Mouse (Mus musculus): Measurements from ENCODE around the gene Gemin5. TPM values are rescaled to one million over a fixed set of nuclear protein-coding genes. Genes with fewer than 3 reads are reported as not detected.
"Not testable (repeated sequence)": the region's sequence is repeated elsewhere in the genome, so short reads cannot be mapped to it uniquely, and the experiment has no call there.

The Gemin5 gene
- polyA plus RNA-seq, 2 experiments, result 14.8 to 16.8 TPM

DNA sequence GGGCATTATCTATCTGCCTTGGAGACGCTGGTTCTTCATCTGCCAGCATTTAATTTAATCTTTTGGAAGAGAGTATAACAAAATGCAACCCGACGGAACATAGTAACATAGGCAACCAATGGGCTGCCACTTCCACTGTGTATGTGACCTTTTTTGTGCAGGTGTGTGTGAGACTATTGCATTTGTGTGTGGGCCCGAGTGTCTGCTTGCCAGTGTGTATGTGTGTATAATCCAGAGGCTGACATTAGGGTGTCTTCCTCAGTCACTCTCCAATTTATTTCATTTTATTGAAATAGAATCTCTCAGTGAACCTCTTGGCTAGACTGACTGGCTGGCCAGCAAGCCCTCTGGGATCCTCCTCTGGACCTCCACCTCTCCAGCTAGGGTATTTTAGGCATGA lies 31.9 kb upstream of the Gemin5 start:
- H3K27ac ChIP-seq (replicated peaks; ENCODE audit: low read depth, low read length), result no peak overlapping the region
- H3K4me2 ChIP-seq (replicated peaks; ENCODE audit: low read depth, low read length, severe bottlenecking), result no peak overlapping the region
- no peak for ATAC-seq (ENCODE audit: low FRiP score, low read depth)
- no peaks in the 10 kb centered on the region for H3K36me3 ChIP-seq (ENCODE audit: control insufficient read depth, insufficient read depth, low read length)
- H3K9me3 ChIP-seq (ENCODE audit: control insufficient read depth, low read length), result no peaks in the 10 kb centered on the region
- no peak overlapping the region for H3K4me3 ChIP-seq (replicated peaks; ENCODE audit: low read length)
- H3K27me3 ChIP-seq (ENCODE audit: control insufficient read depth, insufficient read depth, low read length), result no peaks in the 10 kb centered on the region
- no peak for DNase-seq (ENCODE audit: low spot score)
- 88% methylated on average over 4 of the region's 4 CpGs for WGBS
- no peak for TF ChIP-seq POLR2A (IDR thresholded peaks at IDR 0.05; ENCODE audit: borderline replicate concordance, extremely low read depth, insufficient read depth, insufficient read length)
- no peak overlapping the region for H3K9ac ChIP-seq (ENCODE audit: low read depth, low read length, severe bottlenecking)
- no peaks in the 10 kb centered on the region for H3K4me1 ChIP-seq (ENCODE audit: control insufficient read depth, insufficient read depth, low read length)

DNA sequence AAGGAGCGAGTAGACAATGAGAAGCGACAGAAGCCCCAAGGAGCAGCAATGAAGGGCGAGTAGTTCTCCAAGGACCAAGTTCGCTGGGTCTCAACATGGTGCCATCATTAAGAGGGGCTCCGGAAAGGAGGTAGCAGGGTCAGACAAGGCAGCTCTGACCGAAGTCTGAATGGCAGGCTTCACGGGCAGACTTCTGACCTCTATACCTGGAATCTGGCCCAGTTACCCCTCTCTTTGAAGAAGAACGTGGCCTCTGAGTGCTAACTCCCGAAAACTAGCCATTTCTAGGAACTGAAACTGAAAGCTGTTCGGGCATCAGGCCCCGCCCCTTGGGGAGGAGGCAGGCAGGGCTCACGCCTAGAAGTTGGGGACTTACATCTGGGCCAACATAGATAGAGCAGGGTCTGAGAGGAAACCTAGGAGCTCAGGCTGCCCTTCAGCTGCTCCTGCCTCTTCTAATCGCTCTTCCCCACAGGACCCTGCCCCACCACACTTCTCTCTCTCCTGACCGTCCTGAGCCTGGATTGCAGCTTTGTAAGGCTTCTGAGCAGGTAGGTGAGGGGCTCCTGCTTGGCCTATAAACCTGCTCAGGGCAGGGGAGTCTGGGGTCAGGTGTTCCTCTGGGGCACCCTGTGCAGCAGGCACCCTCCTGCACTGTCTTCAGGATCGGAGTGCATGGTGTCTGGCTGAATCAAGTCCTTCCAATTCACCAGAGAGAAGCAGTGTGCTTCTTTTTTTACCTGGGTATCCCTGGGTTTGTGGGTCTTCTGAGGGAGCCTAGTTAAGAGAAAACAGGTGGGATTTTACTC lies 31.1 kb upstream of the Gemin5 start, which contains the start of the genes Igtp and Irgm2:
Gene Igtp (plus strand): TSS at position 328 of the 809 bp plus-strand sequence.
Gene Irgm2 (plus strand): TSS at position 390 of the 809 bp plus-strand sequence.
- H3K27me3 ChIP-seq (ENCODE audit: control insufficient read depth, insufficient read depth, low read length); H3K36me3 ChIP-seq (ENCODE audit: control insufficient read depth, insufficient read depth, low read length); H3K27ac ChIP-seq (replicated peaks; ENCODE audit: low read depth, low read length); H3K9me3 ChIP-seq (ENCODE audit: control insufficient read depth, low read length); H3K4me1 ChIP-seq (ENCODE audit: control insufficient read depth, insufficient read depth, low read length): not testable (repeated sequence)
- WGBS, result 7% methylated on average over 14 of the region's 15 CpGs
- peak; percentile 69 for DNase-seq (ENCODE audit: low spot score)
- Histone ChIP-seq H3K4me2 (replicated peaks; ENCODE audit: low read depth, low read length, severe bottlenecking) (peak within 1 kb of the TSS; percentile 68), H3K9ac (ENCODE audit: low read depth, low read length, severe bottlenecking) (peak within 1 kb of the TSS; percentile 54), H3K4me3 (replicated peaks; ENCODE audit: low read length) (peak within 1 kb of the TSS; percentile 49)
- peak; percentile 81 for ATAC-seq (ENCODE audit: low FRiP score, low read depth)

DNA sequence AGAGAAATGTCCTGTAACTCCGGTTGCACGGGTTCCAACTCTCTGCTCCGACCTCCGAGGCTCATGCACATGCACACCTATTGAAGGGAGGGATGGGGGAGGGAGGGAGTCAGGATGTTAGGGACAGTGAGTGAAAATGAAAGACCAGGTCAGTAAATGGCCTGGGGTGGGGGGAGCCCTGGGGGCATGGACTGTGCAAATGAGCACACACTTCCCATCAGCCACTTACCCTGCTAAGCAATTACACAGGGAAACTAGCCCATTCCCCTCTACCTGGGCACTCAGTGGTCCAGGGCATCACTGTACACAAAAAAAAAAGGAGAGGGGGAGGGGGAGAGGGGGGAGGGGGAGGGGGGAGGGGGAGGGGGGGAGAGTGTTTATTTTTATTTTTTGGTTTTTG lies 30.3 kb upstream of the Gemin5 start:
- Histone ChIP-seq H3K9me3 (ENCODE audit: control insufficient read depth, low read length) (no peaks in the 10 kb centered on the region), H3K4me2 (replicated peaks; ENCODE audit: low read depth, low read length, severe bottlenecking) (peak overlapping the region; percentile 68; the same call in 1 of the 2 replicates), H3K9ac (ENCODE audit: low read depth, low read length, severe bottlenecking) (no peak overlapping the region), H3K4me3 (replicated peaks; ENCODE audit: low read length) (peak overlapping the region; percentile 49), H3K36me3 (ENCODE audit: control insufficient read depth, insufficient read depth, low read length) (no peaks in the 10 kb centered on the region), H3K27me3 (ENCODE audit: control insufficient read depth, insufficient read depth, low read length) (no peaks in the 10 kb centered on the region), H3K27ac (replicated peaks; ENCODE audit: low read depth, low read length) (no peak overlapping the region), H3K4me1 (ENCODE audit: control insufficient read depth, insufficient read depth, low read length) (no peaks in the 10 kb centered on the region)
- TF ChIP-seq POLR2A (IDR thresholded peaks at IDR 0.05; ENCODE audit: borderline replicate concordance, extremely low read depth, insufficient read depth, insufficient read length), result no peak
- no peak for DNase-seq (ENCODE audit: low spot score)
- ATAC-seq (ENCODE audit: low FRiP score, low read depth), result no peak
- WGBS, result 79% methylated on average over 4 of the region's 4 CpGs

DNA sequence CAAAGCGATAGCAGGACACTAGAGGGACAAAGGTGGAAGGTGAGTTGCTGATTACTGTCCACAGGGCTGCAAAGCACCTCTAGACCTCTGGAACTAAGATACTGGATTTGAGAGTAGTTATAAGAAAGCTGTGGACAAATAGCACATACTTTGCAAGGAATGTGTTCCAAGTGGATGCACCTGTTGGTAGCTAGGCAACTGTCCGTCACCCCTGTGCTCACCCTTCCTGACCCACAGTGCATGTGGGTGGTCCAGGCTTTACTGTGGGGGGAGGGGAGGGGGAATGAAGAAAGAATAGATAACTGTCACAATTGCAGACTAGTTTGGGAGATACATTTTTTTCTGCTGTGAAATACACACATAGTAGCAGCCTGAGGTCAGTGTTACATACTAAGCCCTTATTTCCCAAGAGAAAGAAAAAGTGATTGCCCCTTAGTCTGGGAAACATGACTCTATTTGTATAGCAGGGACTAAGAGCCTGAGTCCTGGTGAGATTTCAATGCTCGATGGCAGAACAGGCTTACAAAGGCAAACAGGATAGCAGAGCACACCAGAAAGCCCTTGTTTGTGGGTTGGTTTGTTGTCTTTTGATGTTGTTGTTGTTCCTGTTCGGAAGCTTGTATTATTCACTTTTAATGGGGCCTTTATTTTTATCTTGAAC lies 25.7 kb upstream of the Gemin5 start:
- H3K27ac ChIP-seq (replicated peaks; ENCODE audit: low read depth, low read length), result no peak overlapping the region
- H3K9me3 ChIP-seq (ENCODE audit: control insufficient read depth, low read length), result no peaks in the 10 kb centered on the region
- no peak for TF ChIP-seq POLR2A (IDR thresholded peaks at IDR 0.05; ENCODE audit: borderline replicate concordance, extremely low read depth, insufficient read depth, insufficient read length)
- no peaks in the 10 kb centered on the region for H3K4me1 ChIP-seq (ENCODE audit: control insufficient read depth, insufficient read depth, low read length)
- no peak overlapping the region for H3K4me2 ChIP-seq (replicated peaks; ENCODE audit: low read depth, low read length, severe bottlenecking)
- H3K36me3 ChIP-seq (ENCODE audit: control insufficient read depth, insufficient read depth, low read length), result no peaks in the 10 kb centered on the region
- DNase-seq (ENCODE audit: low spot score), result no peak
- peak; percentile 60; the same call in 1 of the 2 replicates for ATAC-seq (ENCODE audit: low FRiP score, low read depth)
- H3K27me3 ChIP-seq (ENCODE audit: control insufficient read depth, insufficient read depth, low read length), result no peaks in the 10 kb centered on the region
- no peak overlapping the region for H3K9ac ChIP-seq (ENCODE audit: low read depth, low read length, severe bottlenecking)
- no peak overlapping the region for H3K4me3 ChIP-seq (replicated peaks; ENCODE audit: low read length)
- WGBS, result 57% methylated on average over 4 of the region's 4 CpGs

DNA sequence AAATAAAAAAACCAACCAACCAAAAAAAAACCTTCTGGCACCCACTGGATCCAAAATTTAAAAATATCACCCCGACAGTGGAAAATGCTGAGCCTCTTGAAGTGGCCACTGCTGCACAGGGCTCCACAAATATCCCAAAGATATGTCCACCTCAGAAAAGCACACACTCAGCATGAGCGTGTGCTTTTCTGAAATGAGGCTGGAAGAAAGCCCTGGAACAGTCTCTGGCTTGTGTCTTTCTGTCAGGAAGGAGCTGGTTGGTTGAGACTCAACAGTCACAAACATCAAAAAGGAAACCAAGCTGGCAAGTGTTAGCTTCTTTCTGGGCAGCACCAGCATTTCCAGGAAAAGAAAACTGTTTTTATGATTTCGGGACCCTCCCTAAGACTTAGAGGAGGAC lies 25.0 kb upstream of the Gemin5 start:
- Histone ChIP-seq H3K36me3 (ENCODE audit: control insufficient read depth, insufficient read depth, low read length) (no peaks in the 10 kb centered on the region), H3K9ac (ENCODE audit: low read depth, low read length, severe bottlenecking) (no peak overlapping the region), H3K4me1 (ENCODE audit: control insufficient read depth, insufficient read depth, low read length) (no peaks in the 10 kb centered on the region), H3K4me2 (replicated peaks; ENCODE audit: low read depth, low read length, severe bottlenecking) (no peak overlapping the region), H3K9me3 (ENCODE audit: control insufficient read depth, low read length) (no peaks in the 10 kb centered on the region), H3K27ac (replicated peaks; ENCODE audit: low read depth, low read length) (no peak overlapping the region), H3K27me3 (ENCODE audit: control insufficient read depth, insufficient read depth, low read length) (no peaks in the 10 kb centered on the region), H3K4me3 (replicated peaks; ENCODE audit: low read length) (no peak overlapping the region)
- no peak for TF ChIP-seq POLR2A (IDR thresholded peaks at IDR 0.05; ENCODE audit: borderline replicate concordance, extremely low read depth, insufficient read depth, insufficient read length)
- DNase-seq (ENCODE audit: low spot score), result no peak
- WGBS, result 61% methylated on average over 3 of the region's 3 CpGs
- no peak for ATAC-seq (ENCODE audit: low FRiP score, low read depth)

All from limb, embryonic 14.5 days (tissue).